ENCODE assay signal across 8 mouse cellular contexts in genomic region chr10:94378383-94378782, GRCm38 (mm10).
DNase-seq lines count a peak whose midpoint lies in the region; ATAC-seq and TF ChIP-seq lines count a peak whose summit lies in the region.

No protein-coding gene starts in this region.

- no peaks in the 10 kb centered on the region for H3K36me3 ChIP-seq in embryonic facial prominence, embryonic 14.5 days (ENCODE audit: control insufficient read depth, insufficient read depth, low read length)
- no peaks in the 10 kb centered on the region for H3K36me3 ChIP-seq in embryonic facial prominence, embryonic 10.5 days (replicated peaks)
- H3K36me3 ChIP-seq in kidney, embryonic 14.5 days (ENCODE audit: control insufficient read depth, insufficient read depth, low read length): no peaks in the 10 kb centered on the region
- no peaks in the 10 kb centered on the region for H3K36me3 ChIP-seq in liver, adult 2 months (ENCODE audit: control insufficient read depth, insufficient read depth, low read length)
- no peaks in the 10 kb centered on the region for H3K36me3 ChIP-seq in stomach, embryonic 16.5 days (ENCODE audit: control insufficient read depth, insufficient read depth, low read length)

- no peaks in the 10 kb centered on the region for H3K79me2 ChIP-seq in liver, adult 2 months (ENCODE audit: control insufficient read depth, insufficient read depth, low read length)

- TF ChIP-seq CTCF in liver, adult 2 months (IDR thresholded peaks at IDR 0.05; ENCODE audit: low read depth, low read length): no peak

- TF ChIP-seq POLR2A in liver, adult 2 months (IDR thresholded peaks at IDR 0.05; ENCODE audit: extremely low read depth, insufficient read depth, low read length): no peak

- H3K9me3 ChIP-seq in embryonic facial prominence, embryonic 14.5 days (ENCODE audit: control insufficient read depth, low read length): no peaks in the 10 kb centered on the region
- no peaks in the 10 kb centered on the region for H3K9me3 ChIP-seq in embryonic facial prominence, embryonic 10.5 days
- no peaks in the 10 kb centered on the region for H3K9me3 ChIP-seq in kidney, embryonic 14.5 days (ENCODE audit: control insufficient read depth, low read length)
- H3K9me3 ChIP-seq in stomach, embryonic 16.5 days (replicated peaks; ENCODE audit: control insufficient read depth, low read length): no peaks in the 10 kb centered on the region

- H3K9ac ChIP-seq in embryonic facial prominence, embryonic 14.5 days (ENCODE audit: low read depth, low read length): no peak overlapping the region
- H3K9ac ChIP-seq in kidney, embryonic 14.5 days (ENCODE audit: low read depth, low read length): peak overlapping the region; percentile 12; the same call in 1 of the 2 replicates
- no peak overlapping the region for H3K9ac ChIP-seq in liver, adult 2 months (ENCODE audit: low read depth, low read length)
- H3K9ac ChIP-seq in stomach, embryonic 16.5 days (ENCODE audit: low read length): 0 out of 2 replicates have a peak overlapping the region, but pooled peaks have one; percentile 15

- no peak overlapping the region for H3K4me2 ChIP-seq in embryonic facial prominence, embryonic 14.5 days (ENCODE audit: low read depth, low read length)
- peak overlapping the region; percentile 36 for H3K4me2 ChIP-seq in kidney, embryonic 14.5 days (replicated peaks; ENCODE audit: low read depth, low read length)
- peak overlapping the region; percentile 38 for H3K4me2 ChIP-seq in stomach, embryonic 16.5 days (ENCODE audit: low read depth, low read length)

- 72% methylated on average over 13 of the region's 13 CpGs for WGBS in embryonic facial prominence, embryonic 14.5 days
- WGBS in embryonic facial prominence, embryonic 10.5 days: 78% methylated on average over 13 of the region's 13 CpGs
- 32% methylated on average over 13 of the region's 13 CpGs for WGBS in kidney, embryonic 14.5 days
- WGBS in liver, adult 2 months: 47% methylated on average over 13 of the region's 13 CpGs
- 50% methylated on average over 13 of the region's 13 CpGs for WGBS in stomach, embryonic 16.5 days

- peak; percentile 55 for DNase-seq in embryonic facial prominence, embryonic 14.5 days (ENCODE audit: low spot score)
- no peak for DNase-seq in embryonic facial prominence, embryonic 10.5 days (ENCODE audit: low spot score)
- DNase-seq in cerebellum, adult 9-10 months: peak; percentile 87
- peak; percentile 89 to 93 for DNase-seq in heart, adult 18-20 months
- DNase-seq in liver, adult 2 months (ENCODE audit: extremely low read depth, low read depth, low spot score): peak; percentile 53

- H3K4me1 ChIP-seq in embryonic facial prominence, embryonic 14.5 days (ENCODE audit: control insufficient read depth, insufficient read depth, low read length): no peaks in the 10 kb centered on the region
- peaks cover 11% of the 10 kb centered on the region for H3K4me1 ChIP-seq in embryonic facial prominence, embryonic 10.5 days
- peaks cover 20% of the 10 kb centered on the region; the same call in 1 of the 2 replicates for H3K4me1 ChIP-seq in kidney, embryonic 14.5 days (ENCODE audit: control insufficient read depth, insufficient read depth, low read length)
- H3K4me1 ChIP-seq in liver, adult 2 months (ENCODE audit: control insufficient read depth, insufficient read depth, low read length): no peaks in the 10 kb centered on the region
- no peaks in the 10 kb centered on the region for H3K4me1 ChIP-seq in stomach, embryonic 16.5 days (ENCODE audit: control insufficient read depth, insufficient read depth, low read length)

- ATAC-seq in embryonic facial prominence, embryonic 14.5 days (ENCODE audit: low read depth): peak; percentile 68
- peak; percentile 73 for ATAC-seq in kidney, embryonic 14.5 days (ENCODE audit: low FRiP score, low TSS enrichment)
- ATAC-seq in monocyte, adult 5-6 weeks (replicated peaks; ENCODE audit: insufficient number of reproducible peaks, low FRiP score, low TSS enrichment, poor library complexity, severe bottlenecking): peak; percentile 80
- peak; percentile 37; the same call in 1 of the 2 replicates for ATAC-seq in stomach, embryonic 16.5 days (ENCODE audit: insufficient read depth, low FRiP score)

- H3K4me3 ChIP-seq in embryonic facial prominence, embryonic 14.5 days (ENCODE audit: low read depth, low read length): no peak overlapping the region
- no peak overlapping the region for H3K4me3 ChIP-seq in embryonic facial prominence, embryonic 10.5 days
- peak overlapping the region; percentile 20; the same call in 1 of the 2 replicates for H3K4me3 ChIP-seq in kidney, embryonic 14.5 days (ENCODE audit: low read length)
- H3K4me3 ChIP-seq in liver, adult 2 months (ENCODE audit: insufficient read depth, low read depth, low read length): no peak overlapping the region
- H3K4me3 ChIP-seq in stomach, embryonic 16.5 days (replicated peaks; ENCODE audit: low read length): 0 out of 2 replicates have a peak overlapping the region, but pooled peaks have one; percentile 16

- H3K27me3 ChIP-seq in embryonic facial prominence, embryonic 14.5 days (replicated peaks; ENCODE audit: control insufficient read depth, insufficient read depth, low read length): no peaks in the 10 kb centered on the region
- H3K27me3 ChIP-seq in embryonic facial prominence, embryonic 10.5 days (replicated peaks; ENCODE audit: low read depth, poor library complexity, severe bottlenecking): no peaks in the 10 kb centered on the region
- H3K27me3 ChIP-seq in kidney, embryonic 14.5 days (ENCODE audit: control insufficient read depth, insufficient read depth, low read length): no peaks in the 10 kb centered on the region
- H3K27me3 ChIP-seq in liver, adult 2 months (ENCODE audit: control insufficient read depth, insufficient read depth, low read length): no peaks in the 10 kb centered on the region
- H3K27me3 ChIP-seq in stomach, embryonic 16.5 days (ENCODE audit: control insufficient read depth, insufficient read depth, low read length): no peaks in the 10 kb centered on the region

- H3K27ac ChIP-seq in embryonic facial prominence, embryonic 14.5 days (replicated peaks; ENCODE audit: low read depth, low read length): no peak overlapping the region
- no peak overlapping the region for H3K27ac ChIP-seq in embryonic facial prominence, embryonic 10.5 days (replicated peaks)
- peak overlapping the region; percentile 37; the same call in 1 of the 2 replicates for H3K27ac ChIP-seq in kidney, embryonic 14.5 days (ENCODE audit: low read depth, low read length)
- H3K27ac ChIP-seq in liver, adult 2 months (replicated peaks; ENCODE audit: insufficient read depth, low read depth, low read length): 0 out of 2 replicates have a peak overlapping the region, but pooled peaks have one; percentile 37
- no peak overlapping the region for H3K27ac ChIP-seq in stomach, embryonic 16.5 days (ENCODE audit: low read length)

Comparison
In these comparisons a context has a peak if more than half of its experiments do, and no peak if none do; other contexts are left out.
1. H3K27ac ChIP-seq: peak in kidney, embryonic 14.5 days (single experiment) and liver, adult 2 months (single experiment); none in embryonic facial prominence, embryonic 14.5 days (single experiment), embryonic facial prominence, embryonic 10.5 days (single experiment) and stomach, embryonic 16.5 days (single experiment).
2. H3K4me3 ChIP-seq: peak in kidney, embryonic 14.5 days (single experiment) and stomach, embryonic 16.5 days (single experiment); none in embryonic facial prominence, embryonic 14.5 days (single experiment), embryonic facial prominence, embryonic 10.5 days (single experiment) and liver, adult 2 months (single experiment).
3. H3K9ac ChIP-seq: peak in kidney, embryonic 14.5 days (single experiment) and stomach, embryonic 16.5 days (single experiment); none in embryonic facial prominence, embryonic 14.5 days (single experiment) and liver, adult 2 months (single experiment).
4. Peak in every context shown above with its lines, with median percentiles within 50 percentile points of each other: ATAC-seq.